In genomic region chr11:17051545-17052475, GRCm38 (mm10) we compare ENCODE assay signal across 9 mouse cellular contexts. TPM values are rescaled to one million over a fixed set of nuclear protein-coding genes. Genes with fewer than 3 reads are reported as not detected.
DNase-seq lines count a peak whose midpoint lies in the region; ATAC-seq lines count a peak whose summit lies in the region.
"Had no signal": no experiment of that assay in that cellular context is flagged by ENCODE, and none has a peak within 500 bp of the region (broad histone marks: within the 10 kb centered on the region; RNA-seq: fewer than 3 reads in every experiment).

Gene Cnrip1 (plus strand): TSS chr11:17051586.
Gene Plek (minus strand): TSS chr11:17052381.

- DNase-seq in CD4-positive helper T cell, adult 2 months (ENCODE audit: low read depth, low spot score): peak; percentile 14
- peak; percentile 74 for DNase-seq in kidney, postnatal 14 days
- DNase-seq in liver, embryonic 11.5 days (ENCODE audit: low spot score): peak; percentile 56
- DNase-seq in spleen, postnatal 10 days (ENCODE audit: low spot score in 2 of 2): peak; percentile 9 to 40

- H3K9me3 ChIP-seq in forebrain, embryonic 12.5 days: no peaks in the 10 kb centered on the region
- H3K9me3 ChIP-seq in heart, embryonic 16.5 days (replicated peaks; ENCODE audit: control insufficient read depth, low read length): no peaks in the 10 kb centered on the region
- H3K9me3 ChIP-seq in liver, embryonic 11.5 days (ENCODE audit: control insufficient read depth, low read length): no peaks in the 10 kb centered on the region
- H3K9me3 ChIP-seq: G1E had no signal

- peak within 1 kb of the TSS; percentile 79 for H3K4me2 ChIP-seq in forebrain, embryonic 12.5 days
- H3K4me2 ChIP-seq in heart, embryonic 16.5 days (ENCODE audit: low read depth, low read length): peak within 1 kb of the TSS; percentile 79
- peak within 1 kb of the TSS; percentile 64 for H3K4me2 ChIP-seq in liver, embryonic 11.5 days

- no peaks in the 10 kb centered on the region for H3K27me3 ChIP-seq in forebrain, embryonic 12.5 days
- no peaks in the 10 kb centered on the region for H3K27me3 ChIP-seq in heart, embryonic 16.5 days (ENCODE audit: control insufficient read depth, insufficient read depth, low read length)
- H3K27me3 ChIP-seq in liver, embryonic 11.5 days (replicated peaks; ENCODE audit: control insufficient read depth, insufficient read depth, low read length): no peaks in the 10 kb centered on the region

- WGBS in forebrain, embryonic 12.5 days: under 1% methylated on average over 38 of the region's 38 CpGs
- WGBS in heart, embryonic 16.5 days: under 1% methylated on average over 37 of the region's 38 CpGs
- under 1% methylated on average over 38 of the region's 38 CpGs for WGBS in liver, embryonic 11.5 days

- H3K27ac ChIP-seq in brown adipose tissue, adult 24 weeks (replicated peaks; ENCODE audit: low read depth, low read length): peak within 1 kb of the TSS; percentile 65
- H3K27ac ChIP-seq in forebrain, embryonic 12.5 days: peak within 1 kb of the TSS; percentile 74
- peak within 1 kb of the TSS; percentile 75 for H3K27ac ChIP-seq in heart, embryonic 16.5 days (ENCODE audit: low read length)
- no peak within 1 kb of the TSS; the same call in 1 of the 2 replicates for H3K27ac ChIP-seq in liver, embryonic 11.5 days (ENCODE audit: low read depth, low read length)

- H3K4me1 ChIP-seq in brown adipose tissue, adult 24 weeks (ENCODE audit: control insufficient read depth, insufficient read depth, insufficient read length, low read length): no peaks in the 10 kb centered on the region
- H3K4me1 ChIP-seq in forebrain, embryonic 12.5 days: peaks cover 20% of the 10 kb centered on the region
- H3K4me1 ChIP-seq in heart, embryonic 16.5 days (ENCODE audit: control insufficient read depth, insufficient read depth, low read length): no peaks in the 10 kb centered on the region
- no peaks in the 10 kb centered on the region for H3K4me1 ChIP-seq in liver, embryonic 11.5 days (replicated peaks; ENCODE audit: control insufficient read depth, insufficient read depth, low read length)

- H3K4me3 ChIP-seq in brown adipose tissue, adult 24 weeks (ENCODE audit: insufficient read depth, low read depth, low read length): peak within 1 kb of the TSS; percentile 67
- peak within 1 kb of the TSS; percentile 59 for H3K4me3 ChIP-seq in forebrain, embryonic 12.5 days (replicated peaks)
- H3K4me3 ChIP-seq in heart, embryonic 16.5 days (ENCODE audit: low read length): peak within 1 kb of the TSS; percentile 62
- peak within 1 kb of the TSS; percentile 43 for H3K4me3 ChIP-seq in liver, embryonic 11.5 days (ENCODE audit: low read depth, low read length)

- peak; percentile 96 for ATAC-seq in forebrain, embryonic 12.5 days (ENCODE audit: low FRiP score)
- ATAC-seq in heart, embryonic 16.5 days (replicated peaks; ENCODE audit: extremely low read depth, insufficient read depth, low FRiP score): peak; percentile 81
- ATAC-seq in liver, embryonic 11.5 days (replicated peaks; ENCODE audit: low FRiP score): peak; percentile 71
- ATAC-seq in monocyte, adult 5-6 weeks (replicated peaks; ENCODE audit: insufficient number of reproducible peaks, low FRiP score, low TSS enrichment, poor library complexity, severe bottlenecking): peak; percentile 47; the same call in 1 of the 2 replicates

- no peaks in the 10 kb centered on the region for H3K36me3 ChIP-seq in forebrain, embryonic 12.5 days (replicated peaks)
- H3K36me3 ChIP-seq in heart, embryonic 16.5 days (ENCODE audit: control insufficient read depth, insufficient read depth): no peaks in the 10 kb centered on the region
- no peaks in the 10 kb centered on the region for H3K36me3 ChIP-seq in liver, embryonic 11.5 days (ENCODE audit: control insufficient read depth, insufficient read depth, low read length)
- H3K36me3 ChIP-seq: G1E had no signal

- peak within 1 kb of the TSS; percentile 72 for H3K9ac ChIP-seq in forebrain, embryonic 12.5 days
- H3K9ac ChIP-seq in heart, embryonic 16.5 days (ENCODE audit: low read length): peak within 1 kb of the TSS; percentile 76
- peak within 1 kb of the TSS; percentile 30; the same call in 1 of the 2 replicates for H3K9ac ChIP-seq in liver, embryonic 11.5 days (ENCODE audit: low read depth, low read length)

RNA-seq across cellular contexts. Expression of gene Cnrip1, which starts in this region (rescaled TPM):
- polyA plus RNA-seq in brown adipose tissue, adult 24 weeks (2012; ENCODE audit: insufficient read depth, insufficient read length, missing spikeins): 1.3 and 3.3 TPM in 2 replicates
- 31.1 and 33.2 TPM in 2 replicates for polyA plus RNA-seq in forebrain, embryonic 12.5 days (2016; fragmentation: Nextera tagmentation; extraction: Ambion mirVana)
- 11.2 and 12.3 TPM in 2 replicates for polyA plus RNA-seq in heart, embryonic 16.5 days (2015; fragmentation: Nextera tagmentation; extraction: Ambion mirVana)
- polyA plus RNA-seq in liver, embryonic 11.5 days (2014; fragmentation: Nextera tagmentation; extraction: Ambion mirVana): 11.8 and 13.0 TPM in 2 replicates
- total RNA-seq in monocyte, adult 5-6 weeks (2017): 2.0 to 15.1 TPM (median 3.2 TPM) in 3 replicates
- polyA plus RNA-seq: G1E had no signal

RNA-seq across cellular contexts. Expression of gene Plek, which starts in this region (rescaled TPM):
- 3.1 and 5.0 TPM in 2 replicates for polyA plus RNA-seq in brown adipose tissue, adult 24 weeks (2012; ENCODE audit: insufficient read depth, insufficient read length, missing spikeins)
- polyA plus RNA-seq in forebrain, embryonic 12.5 days (2016; fragmentation: Nextera tagmentation; extraction: Ambion mirVana): 3.7 and 4.4 TPM in 2 replicates
- 2.3 and 3.0 TPM in 2 replicates for polyA plus RNA-seq in heart, embryonic 16.5 days (2015; fragmentation: Nextera tagmentation; extraction: Ambion mirVana)
- 59.8 and 66.0 TPM in 2 replicates for polyA plus RNA-seq in liver, embryonic 11.5 days (2014; fragmentation: Nextera tagmentation; extraction: Ambion mirVana)
- total RNA-seq in monocyte, adult 5-6 weeks (2017): 730 to 802 TPM (median 760 TPM) in 3 replicates

Comparison
In these comparisons a context has a peak if more than half of its experiments do, and no peak if none do; other contexts are left out.
1. RNA of gene Plek (polyA plus RNA-seq): 59.8 to 66.0 TPM in liver, embryonic 11.5 days; 3.1 to 5.0 TPM in brown adipose tissue, adult 24 weeks, 3.7 to 4.4 TPM in forebrain, embryonic 12.5 days and 2.3 to 3.0 TPM in heart, embryonic 16.5 days; every median in the first group is over 10 times any median in the second.
2. DNase-seq: peak in every context shown above with its lines; median percentile 74 in kidney, postnatal 14 days; 56 in liver, embryonic 11.5 days; 24 in spleen, postnatal 10 days; 14 in CD4-positive helper T cell, adult 2 months.
3. Peak in every context shown above with its lines, with median percentiles within 50 percentile points of each other: H3K4me3 ChIP-seq, ATAC-seq, H3K4me2 ChIP-seq and H3K9ac ChIP-seq.